Mouse (Mus musculus) liver, embryonic 14.5 days (tissue): Measurements from ENCODE around the gene Ppan.

ENCODE experiments used
- CTCF ChIP-seq: IDR thresholded peaks from 2 replicates; pipeline ENCODE4 v1.5.1; 2016; ENCODE audit warnings: antibody characterized with exemption, low read depth, control low read depth
- EP300 ChIP-seq: IDR thresholded peaks from 2 replicates; pipeline ENCODE4 v1.6.1; 2016; ENCODE audit warnings: antibody characterized with exemption, low read depth

GRCm38 (mm10) chr9:20923258-20923657, 35.3 kb downstream of the Ppan start:
- TF ChIP-seq CTCF (no peak), EP300 (no peak)
